Mouse (Mus musculus) erythroblast, embryonic 14.5 days (primary cell): ENCODE measurements around the gene Golga4. TPM values are rescaled to one million over a fixed set of nuclear protein-coding genes. Genes with fewer than 3 reads are reported as not detected.
A peak's percentile ranks its signal among the peaks of the same experiment; 100 is the strongest.

ENCODE experiments used
- H3K27me3 ChIP-seq: 2 replicates; pipeline ENCODE4 v1.6.1; 2012; ENCODE audit warnings: inconsistent platforms; ENCODE audit not compliant: control insufficient read depth
- H3K36me3 ChIP-seq: 2 replicates; pipeline ENCODE4 v1.6.1; 2012; ENCODE audit warnings: mild to moderate bottlenecking, inconsistent platforms; ENCODE audit not compliant: control insufficient read depth
- H3K4me1 ChIP-seq: 2 replicates; pipeline ENCODE4 v1.6.1; 2012; ENCODE audit warnings: inconsistent platforms; ENCODE audit not compliant: control insufficient read depth
- H3K4me3 ChIP-seq: replicated peaks from 2 replicates; pipeline ENCODE3; 2012; ENCODE audit warnings: moderate library complexity, mild to moderate bottlenecking, inconsistent platforms
- H3K9me3 ChIP-seq: 2 replicates; pipeline ENCODE4 v1.6.1; 2012; ENCODE audit warnings: low read length, inconsistent platforms, mixed read lengths; ENCODE audit not compliant: control insufficient read depth
- GATA1 ChIP-seq: IDR thresholded peaks from 2 replicates; pipeline ENCODE4 v1.6.1; 2012; ENCODE audit warnings: low read length, inconsistent platforms, mixed read lengths
- TAL1 ChIP-seq: IDR thresholded peaks from 3 replicates; pipeline ENCODE4 v1.6.1; 2012; ENCODE audit warnings: low read length, inconsistent platforms, mixed read lengths
- polyA plus RNA-seq: library from polyadenylated mRNA; stranded (reverse); fragments of >175 nt; gene quantifications from 2 replicates; pipeline ENCODE4 v1.2.3, GENCODE M21; 2012

Gene Golga4
- polyA plus RNA-seq, 1 experiment = 0.88 TPM

GRCm38 (mm10) chr9:118606817-118607371 lies 100.8 kb downstream of the Golga4 start:
- no peaks in the 10 kb centered on the region for H3K9me3 ChIP-seq
- H3K4me1 ChIP-seq = peaks cover 3% of the 10 kb centered on the region; the same call in 1 of the 2 replicates
- no peak for TF ChIP-seq GATA1
- TF ChIP-seq TAL1 = no peak
- H3K27me3 ChIP-seq = peaks cover 56% of the 10 kb centered on the region
- H3K36me3 ChIP-seq = no peaks in the 10 kb centered on the region
- H3K4me3 ChIP-seq = peak overlapping the region; percentile 46

- Histone ChIP-seq H3K9me3 (no peaks in the 10 kb centered on the region), H3K36me3 (no peaks in the 10 kb centered on the region), H3K27me3 (peaks cover 60% of the 10 kb centered on the region), H3K4me1 (peaks cover 3% of the 10 kb centered on the region; the same call in 1 of the 2 replicates), H3K4me3 (peak overlapping the region; percentile 1)
- TF ChIP-seq TAL1 (no peak), GATA1 (no peak)
Observed at GRCm38 (mm10) chr9:118607701-118608401, 101.8 kb downstream of the Golga4 start.

GRCm38 (mm10) chr9:118608556-118608955 lies 102.5 kb downstream of the Golga4 start:
- H3K9me3 ChIP-seq = no peaks in the 10 kb centered on the region
- no peak overlapping the region for H3K4me3 ChIP-seq
- peaks cover 60% of the 10 kb centered on the region for H3K27me3 ChIP-seq
- no peak for TF ChIP-seq TAL1
- no peak for TF ChIP-seq GATA1
- no peaks in the 10 kb centered on the region for H3K36me3 ChIP-seq
- peaks cover 3% of the 10 kb centered on the region; the same call in 1 of the 2 replicates for H3K4me1 ChIP-seq

GRCm38 (mm10) chr9:118610060-118610459 lies 104.0 kb downstream of the Golga4 start:
- Histone ChIP-seq H3K36me3 (no peaks in the 10 kb centered on the region), H3K4me3 (no peak overlapping the region), H3K4me1 (peaks cover 3% of the 10 kb centered on the region; the same call in 1 of the 2 replicates), H3K9me3 (no peaks in the 10 kb centered on the region), H3K27me3 (peaks cover 60% of the 10 kb centered on the region)
- TF ChIP-seq TAL1 (no peak), GATA1 (no peak)

GRCm38 (mm10) chr9:118611111-118611541 lies 105.1 kb downstream of the Golga4 start:
- Histone ChIP-seq H3K9me3 (no peaks in the 10 kb centered on the region), H3K4me3 (no peak overlapping the region), H3K4me1 (peaks cover 3% of the 10 kb centered on the region; the same call in 1 of the 2 replicates), H3K36me3 (no peaks in the 10 kb centered on the region), H3K27me3 (peaks cover 52% of the 10 kb centered on the region)
- TF ChIP-seq GATA1 (no peak), TAL1 (no peak)

GRCm38 (mm10) chr9:118611958-118612581 lies 106.0 kb downstream of the Golga4 start:
- peaks cover 42% of the 10 kb centered on the region for H3K27me3 ChIP-seq
- H3K9me3 ChIP-seq = no peaks in the 10 kb centered on the region
- H3K4me3 ChIP-seq = no peak overlapping the region
- H3K36me3 ChIP-seq = no peaks in the 10 kb centered on the region
- H3K4me1 ChIP-seq = no peaks in the 10 kb centered on the region
- TF ChIP-seq TAL1 (no peak), GATA1 (no peak)

- Histone ChIP-seq H3K27me3 (peaks cover under 1% of the 10 kb centered on the region), H3K9me3 (no peaks in the 10 kb centered on the region), H3K36me3 (no peaks in the 10 kb centered on the region), H3K4me3 (no peak overlapping the region), H3K4me1 (no peaks in the 10 kb centered on the region)
- no peak for TF ChIP-seq GATA1
- TF ChIP-seq TAL1 = no peak
Observed at GRCm38 (mm10) chr9:118617237-118617636, 111.2 kb downstream of the Golga4 start.

GRCm38 (mm10) chr9:118618732-118619250 lies 112.7 kb downstream of the Golga4 start:
- H3K9me3 ChIP-seq = no peaks in the 10 kb centered on the region
- no peaks in the 10 kb centered on the region for H3K4me1 ChIP-seq
- no peaks in the 10 kb centered on the region for H3K27me3 ChIP-seq
- H3K36me3 ChIP-seq = no peaks in the 10 kb centered on the region
- H3K4me3 ChIP-seq = no peak overlapping the region
- TF ChIP-seq TAL1 = no peak
- TF ChIP-seq GATA1 = no peak

GRCm38 (mm10) chr9:118620807-118621206 lies 114.7 kb downstream of the Golga4 start:
- H3K36me3 ChIP-seq = no peaks in the 10 kb centered on the region
- H3K4me3 ChIP-seq = no peak overlapping the region
- no peaks in the 10 kb centered on the region for H3K27me3 ChIP-seq
- no peak for TF ChIP-seq TAL1
- TF ChIP-seq GATA1 = no peak
- H3K4me1 ChIP-seq = no peaks in the 10 kb centered on the region
- H3K9me3 ChIP-seq = no peaks in the 10 kb centered on the region
